Mouse (Mus musculus): ENCODE data around the gene Elp4.

DNA sequence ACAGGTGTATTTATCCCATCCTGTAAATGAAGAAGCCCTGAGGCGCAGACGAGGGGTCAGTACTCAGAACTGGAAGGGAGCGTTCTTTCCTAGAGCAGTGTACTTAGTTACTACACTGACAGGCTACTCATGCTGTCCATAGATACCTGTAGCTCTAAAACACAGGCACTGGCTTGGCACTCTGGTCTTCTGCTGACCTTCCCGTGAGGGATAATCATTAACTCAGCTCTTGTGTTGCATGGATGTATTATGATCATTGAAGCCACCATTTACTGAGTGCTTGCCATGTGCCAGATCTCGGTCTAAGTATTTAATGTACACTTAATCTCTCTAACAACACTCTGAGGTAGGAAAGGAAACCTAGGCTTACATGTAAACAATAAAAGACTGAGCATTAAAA lies 155.3 kb downstream of the Elp4 start:
- TF ChIP-seq CTCF (IDR thresholded peaks at IDR 0.05; ENCODE audit: borderline replicate concordance, insufficient read depth, low read length) (no peak), POLR2A (IDR thresholded peaks at IDR 0.05; ENCODE audit: low read depth, low read length) (no peak)

All from embryonic fibroblast, embryonic 13.5 days (primary cell).